Mouse (Mus musculus): Measurements from ENCODE around the gene Btg4. TPM values are rescaled to one million over a fixed set of nuclear protein-coding genes. Genes with fewer than 3 reads are reported as not detected.

Gene Btg4
- not detected in 2 replicates for total RNA-seq (2014; rRNA removed)
- not detected in 2 replicates for polyA plus RNA-seq (2012; rRNA removed)

DNA sequence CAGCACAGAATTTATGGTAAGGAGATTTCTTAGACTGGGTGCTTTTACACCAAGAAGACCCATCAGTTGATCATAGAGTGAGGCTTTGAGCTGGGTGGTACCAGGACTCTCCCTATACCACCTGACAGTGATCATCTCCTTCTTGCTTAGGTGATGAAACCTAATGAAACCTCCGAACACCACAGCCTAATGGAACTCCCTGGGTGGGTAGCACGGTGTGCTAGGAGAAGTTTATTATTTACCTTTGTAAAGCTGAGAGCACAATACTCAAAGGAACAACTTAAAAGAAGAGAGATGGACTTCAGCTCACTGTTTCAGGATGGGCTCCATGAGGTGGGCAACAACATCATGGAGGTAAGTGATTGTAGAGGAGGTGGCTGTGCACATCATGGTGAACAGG lies at the start of gene Btg4:
Gene Btg4, plus strand, starts transcription at position 301 of the 400 bp plus-strand sequence.
- no peak within 1 kb of the TSS for H3K4me3 ChIP-seq (ENCODE audit: insufficient read depth, low read depth, low read length)
- no peak within 1 kb of the TSS for H3K27ac ChIP-seq (replicated peaks; ENCODE audit: insufficient read depth, low read depth, low read length)
- H3K27me3 ChIP-seq (ENCODE audit: control insufficient read depth, insufficient read depth, low read length): no peaks in the 10 kb centered on the region
- H3K79me2 ChIP-seq (ENCODE audit: control insufficient read depth, insufficient read depth, low read length): no peaks in the 10 kb centered on the region
- no peak within 1 kb of the TSS for H3K9ac ChIP-seq (ENCODE audit: low read depth, low read length)
- no peak for DNase-seq (ENCODE audit: extremely low read depth, low read depth, low spot score)
- H3K4me1 ChIP-seq (ENCODE audit: control insufficient read depth, insufficient read depth, low read length): no peaks in the 10 kb centered on the region
- no peaks in the 10 kb centered on the region for H3K36me3 ChIP-seq (ENCODE audit: control insufficient read depth, insufficient read depth, low read length)
- TF ChIP-seq POLR2A (IDR thresholded peaks at IDR 0.05; ENCODE audit: extremely low read depth, insufficient read depth, low read length) (no peak), CTCF (IDR thresholded peaks at IDR 0.05; ENCODE audit: low read depth, low read length) (no peak)
- 83% methylated on average over 2 of the region's 2 CpGs for WGBS

- Histone ChIP-seq H3K9ac (ENCODE audit: low read depth, low read length) (no peak overlapping the region), H3K36me3 (ENCODE audit: control insufficient read depth, insufficient read depth, low read length) (no peaks in the 10 kb centered on the region), H3K79me2 (ENCODE audit: control insufficient read depth, insufficient read depth, low read length) (no peaks in the 10 kb centered on the region), H3K4me3 (ENCODE audit: insufficient read depth, low read depth, low read length) (no peak overlapping the region), H3K27me3 (ENCODE audit: control insufficient read depth, insufficient read depth, low read length) (no peaks in the 10 kb centered on the region), H3K4me1 (ENCODE audit: control insufficient read depth, insufficient read depth, low read length) (no peaks in the 10 kb centered on the region), H3K27ac (replicated peaks; ENCODE audit: insufficient read depth, low read depth, low read length) (no peak overlapping the region)
- TF ChIP-seq CTCF (IDR thresholded peaks at IDR 0.05; ENCODE audit: low read depth, low read length) (no peak), POLR2A (IDR thresholded peaks at IDR 0.05; ENCODE audit: extremely low read depth, insufficient read depth, low read length) (no peak)
- DNase-seq (ENCODE audit: extremely low read depth, low read depth, low spot score): no peak
- 93% methylated on average over 1 of the region's 1 CpGs for WGBS
Observed at GRCm38 (mm10) chr9:51013644-51014043, 47.1 kb upstream of the Btg4 start.

DNA sequence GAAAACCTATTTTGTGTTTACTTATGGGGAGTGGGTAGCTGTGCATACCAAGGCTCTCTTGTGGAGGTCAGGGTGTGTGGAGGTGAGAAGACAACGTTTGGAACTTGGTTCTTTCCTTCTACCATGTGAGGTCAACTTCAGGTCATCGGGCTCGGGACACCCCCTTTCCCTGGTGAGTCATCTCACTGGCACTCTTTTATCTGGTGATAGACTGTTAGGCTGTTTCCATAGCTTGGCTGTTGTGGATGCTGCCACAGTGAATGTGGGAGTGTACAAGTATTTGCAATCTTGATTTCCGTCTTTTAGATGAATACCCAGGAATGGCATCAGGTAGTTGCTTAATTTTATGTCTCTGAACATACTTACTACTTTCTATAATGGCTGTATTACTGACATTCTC lies 45.0 kb upstream of the Btg4 start:
- Histone ChIP-seq H3K27me3 (ENCODE audit: control insufficient read depth, insufficient read depth, low read length) (no peaks in the 10 kb centered on the region), H3K36me3 (ENCODE audit: control insufficient read depth, insufficient read depth, low read length) (no peaks in the 10 kb centered on the region), H3K79me2 (ENCODE audit: control insufficient read depth, insufficient read depth, low read length) (no peaks in the 10 kb centered on the region), H3K27ac (replicated peaks; ENCODE audit: insufficient read depth, low read depth, low read length) (no peak overlapping the region), H3K4me1 (ENCODE audit: control insufficient read depth, insufficient read depth, low read length) (no peaks in the 10 kb centered on the region), H3K9ac (ENCODE audit: low read depth, low read length) (no peak overlapping the region), H3K4me3 (ENCODE audit: insufficient read depth, low read depth, low read length) (no peak overlapping the region)
- no peak for DNase-seq (ENCODE audit: extremely low read depth, low read depth, low spot score)
- TF ChIP-seq POLR2A (IDR thresholded peaks at IDR 0.05; ENCODE audit: extremely low read depth, insufficient read depth, low read length) (no peak), CTCF (IDR thresholded peaks at IDR 0.05; ENCODE audit: low read depth, low read length) (no peak)
- WGBS: 39% methylated on average over 4 of the region's 4 CpGs

DNA sequence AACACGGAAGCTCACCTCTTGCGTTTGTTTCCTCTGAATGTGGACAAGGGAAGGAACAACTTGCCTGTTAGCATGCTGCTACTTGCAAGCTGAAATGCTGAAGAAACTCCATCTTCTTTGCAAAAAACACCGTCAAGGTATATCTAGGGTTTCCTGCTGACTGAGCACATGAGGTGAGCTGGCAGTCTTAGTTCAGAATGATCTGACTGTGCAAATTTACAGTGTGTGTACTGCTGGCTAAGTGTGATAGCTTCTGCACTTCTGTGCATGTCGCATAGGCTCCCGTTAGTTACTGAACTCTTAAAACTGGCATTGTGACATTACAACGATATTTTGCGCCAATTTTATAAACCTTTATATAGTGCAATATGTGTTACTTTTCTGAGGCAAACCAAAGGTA lies 41.0 kb upstream of the Btg4 start:
- Histone ChIP-seq H3K36me3 (ENCODE audit: control insufficient read depth, insufficient read depth, low read length) (no peaks in the 10 kb centered on the region), H3K4me3 (ENCODE audit: insufficient read depth, low read depth, low read length) (no peak overlapping the region)
- 71% methylated on average over 7 of the region's 7 CpGs for WGBS

GRCm38 (mm10) chr9:51020351-51020750 lies 40.4 kb upstream of the Btg4 start:
- 65% methylated on average over 3 of the region's 3 CpGs for WGBS
- Histone ChIP-seq H3K9ac (ENCODE audit: low read depth, low read length) (no peak overlapping the region), H3K36me3 (ENCODE audit: control insufficient read depth, insufficient read depth, low read length) (no peaks in the 10 kb centered on the region), H3K4me1 (ENCODE audit: control insufficient read depth, insufficient read depth, low read length) (no peaks in the 10 kb centered on the region), H3K27me3 (ENCODE audit: control insufficient read depth, insufficient read depth, low read length) (no peaks in the 10 kb centered on the region), H3K79me2 (ENCODE audit: control insufficient read depth, insufficient read depth, low read length) (no peaks in the 10 kb centered on the region), H3K27ac (replicated peaks; ENCODE audit: insufficient read depth, low read depth, low read length) (no peak overlapping the region), H3K4me3 (ENCODE audit: insufficient read depth, low read depth, low read length) (no peak overlapping the region)
- DNase-seq (ENCODE audit: extremely low read depth, low read depth, low spot score): no peak
- no peak for TF ChIP-seq POLR2A (IDR thresholded peaks at IDR 0.05; ENCODE audit: extremely low read depth, insufficient read depth, low read length)
- no peak for TF ChIP-seq CTCF (IDR thresholded peaks at IDR 0.05; ENCODE audit: low read depth, low read length)

More for the DNA sequence above, 41.0 kb upstream of the Btg4 start:
- H3K27me3 ChIP-seq (ENCODE audit: control insufficient read depth, insufficient read depth, low read length): no peaks in the 10 kb centered on the region
- no peaks in the 10 kb centered on the region for H3K79me2 ChIP-seq (ENCODE audit: control insufficient read depth, insufficient read depth, low read length)
- no peaks in the 10 kb centered on the region for H3K4me1 ChIP-seq (ENCODE audit: control insufficient read depth, insufficient read depth, low read length)
- no peak overlapping the region for H3K27ac ChIP-seq (replicated peaks; ENCODE audit: insufficient read depth, low read depth, low read length)
- no peak for DNase-seq (ENCODE audit: extremely low read depth, low read depth, low spot score)
- TF ChIP-seq POLR2A (IDR thresholded peaks at IDR 0.05; ENCODE audit: extremely low read depth, insufficient read depth, low read length) (no peak), CTCF (IDR thresholded peaks at IDR 0.05; ENCODE audit: low read depth, low read length) (no peak)
- no peak overlapping the region for H3K9ac ChIP-seq (ENCODE audit: low read depth, low read length)

GRCm38 (mm10) chr9:51021123-51021795 lies 39.4 kb upstream of the Btg4 start:
- Histone ChIP-seq H3K36me3 (ENCODE audit: control insufficient read depth, insufficient read depth, low read length) (no peaks in the 10 kb centered on the region), H3K4me1 (ENCODE audit: control insufficient read depth, insufficient read depth, low read length) (no peaks in the 10 kb centered on the region), H3K79me2 (ENCODE audit: control insufficient read depth, insufficient read depth, low read length) (no peaks in the 10 kb centered on the region), H3K4me3 (ENCODE audit: insufficient read depth, low read depth, low read length) (no peak overlapping the region), H3K27ac (replicated peaks; ENCODE audit: insufficient read depth, low read depth, low read length) (no peak overlapping the region), H3K9ac (ENCODE audit: low read depth, low read length) (no peak overlapping the region), H3K27me3 (ENCODE audit: control insufficient read depth, insufficient read depth, low read length) (no peaks in the 10 kb centered on the region)
- TF ChIP-seq POLR2A (IDR thresholded peaks at IDR 0.05; ENCODE audit: extremely low read depth, insufficient read depth, low read length): no peak
- no peak for TF ChIP-seq CTCF (IDR thresholded peaks at IDR 0.05; ENCODE audit: low read depth, low read length)
- 80% methylated on average over 4 of the region's 4 CpGs for WGBS
- no peak for DNase-seq (ENCODE audit: extremely low read depth, low read depth, low spot score)

Measured in liver, adult 2 months (tissue).